Mouse (Mus musculus) layer of hippocampus, adult 9-11 months (tissue): ENCODE measurements around the gene Bspry.

Experiments used
- DNase-seq: peaks from one replicate; pipeline ENCODE4 v3.0.0; 2022

Gene Bspry

GRCm38 (mm10) chr4:62517538-62518415, 37.9 kb downstream of the Bspry start:
- DNase-seq: no peak

- no peak for DNase-seq
Observed at GRCm38 (mm10) chr4:62518416-62519121, 38.7 kb downstream of the Bspry start.

- peak; percentile 48 for DNase-seq
Observed at GRCm38 (mm10) chr4:62519122-62519848, 39.4 kb downstream of the Bspry start.

GRCm38 (mm10) chr4:62519849-62520233, 40.0 kb downstream of the Bspry start, which contains the start of gene Alad:
TSS of gene Alad (minus strand) at chr4:62519918.
- peak; percentile 73 for DNase-seq

- no peak for DNase-seq
Observed at GRCm38 (mm10) chr4:62520892-62521400, 41.1 kb downstream of the Bspry start.

GRCm38 (mm10) chr4:62524651-62525488, 45.0 kb downstream of the Bspry start, which contains the start of the genes Pole3 and 4933430I17Rik:
TSS of gene Pole3 (minus strand) at chr4:62525068.
TSS of gene 4933430I17Rik (plus strand) at chr4:62525369.
- peak; percentile 96 for DNase-seq

GRCm38 (mm10) chr4:62525489-62525811, 45.6 kb downstream of the Bspry start:
- no peak for DNase-seq

- no peak for DNase-seq
Observed at GRCm38 (mm10) chr4:62526256-62526655, 46.4 kb downstream of the Bspry start.

GRCm38 (mm10) chr4:62527655-62528054, 47.8 kb downstream of the Bspry start:
- no peak for DNase-seq

GRCm38 (mm10) chr4:62533729-62534128, 53.9 kb downstream of the Bspry start:
- no peak for DNase-seq

GRCm38 (mm10) chr4:62541802-62542201, 61.9 kb downstream of the Bspry start:
- DNase-seq: no peak

- DNase-seq: no peak
Observed at GRCm38 (mm10) chr4:62543782-62544181, 63.9 kb downstream of the Bspry start.

GRCm38 (mm10) chr4:62544801-62545200, 64.9 kb downstream of the Bspry start:
- DNase-seq: no peak
